Mouse (Mus musculus): Measurements from ENCODE around the gene Casp8ap2.

Gene Casp8ap2

DNA sequence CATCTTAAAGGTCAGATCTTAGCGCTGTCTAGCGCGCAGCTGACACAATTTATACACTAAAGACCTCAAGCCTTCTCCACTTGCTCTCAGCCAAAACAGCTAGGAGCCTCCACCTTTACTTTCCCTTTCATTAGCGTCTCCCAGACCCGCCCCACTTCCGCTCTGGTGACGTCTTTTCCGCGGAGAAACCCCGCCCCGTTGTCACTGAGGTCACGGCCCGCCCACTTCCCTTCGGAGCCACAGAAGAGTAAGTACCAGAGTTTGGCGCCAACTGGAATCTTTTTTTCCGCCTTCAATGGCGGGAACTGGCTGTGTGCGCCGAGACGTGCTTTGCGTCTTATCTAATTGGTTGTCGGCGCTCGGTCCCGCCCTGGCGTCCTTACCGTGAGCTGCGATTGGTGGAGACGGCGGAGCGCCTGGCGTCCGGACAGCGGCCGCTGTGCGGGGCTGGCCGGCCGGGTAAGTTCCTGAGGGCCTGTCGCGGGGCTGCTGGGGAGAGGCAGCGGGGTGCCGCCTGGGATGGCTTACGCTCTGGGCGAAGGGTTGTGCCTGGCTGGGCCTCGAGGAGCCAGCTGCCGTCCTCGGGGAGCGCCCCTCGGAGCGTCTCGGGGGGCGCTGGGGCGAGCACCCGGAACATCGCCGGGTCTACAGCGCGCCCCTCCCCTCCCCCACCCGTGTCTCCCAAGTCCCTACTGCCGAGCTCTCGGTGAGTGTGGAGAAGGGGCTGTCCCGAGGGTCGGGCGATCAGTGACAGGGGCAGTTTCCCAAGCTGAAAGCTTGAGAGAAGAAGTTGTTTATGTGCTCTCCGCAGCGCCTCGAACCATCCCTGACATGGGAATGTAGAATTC, at the start of gene Casp8ap2:
Gene Casp8ap2 (plus strand): TSS at position 418 of the 848 bp plus-strand sequence.
- peak; percentile 86 for DNase-seq (ENCODE audit: extremely low read depth, low read depth, low spot score)

DNA sequence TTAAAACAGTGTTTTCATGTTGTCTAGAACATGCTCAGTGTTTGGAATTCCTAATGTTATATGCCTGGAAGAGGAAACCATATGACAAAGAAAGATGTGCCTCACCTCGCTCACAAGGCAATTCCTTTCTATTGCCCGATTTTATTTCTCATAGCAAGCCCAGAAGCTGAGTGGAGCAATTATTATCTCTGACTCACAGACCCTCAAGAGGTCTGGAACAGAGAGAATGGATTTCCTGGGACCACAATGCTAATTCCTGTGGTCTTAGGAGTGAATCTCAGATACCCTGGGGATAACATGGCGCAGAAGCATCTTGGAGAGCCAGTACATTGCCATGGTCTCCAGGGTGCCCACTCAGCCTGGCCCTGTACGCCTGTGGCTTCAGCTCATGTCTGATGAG, 46.2 kb upstream of the Casp8ap2 start:
- DNase-seq (ENCODE audit: extremely low read depth, low read depth, low spot score): no peak

DNA sequence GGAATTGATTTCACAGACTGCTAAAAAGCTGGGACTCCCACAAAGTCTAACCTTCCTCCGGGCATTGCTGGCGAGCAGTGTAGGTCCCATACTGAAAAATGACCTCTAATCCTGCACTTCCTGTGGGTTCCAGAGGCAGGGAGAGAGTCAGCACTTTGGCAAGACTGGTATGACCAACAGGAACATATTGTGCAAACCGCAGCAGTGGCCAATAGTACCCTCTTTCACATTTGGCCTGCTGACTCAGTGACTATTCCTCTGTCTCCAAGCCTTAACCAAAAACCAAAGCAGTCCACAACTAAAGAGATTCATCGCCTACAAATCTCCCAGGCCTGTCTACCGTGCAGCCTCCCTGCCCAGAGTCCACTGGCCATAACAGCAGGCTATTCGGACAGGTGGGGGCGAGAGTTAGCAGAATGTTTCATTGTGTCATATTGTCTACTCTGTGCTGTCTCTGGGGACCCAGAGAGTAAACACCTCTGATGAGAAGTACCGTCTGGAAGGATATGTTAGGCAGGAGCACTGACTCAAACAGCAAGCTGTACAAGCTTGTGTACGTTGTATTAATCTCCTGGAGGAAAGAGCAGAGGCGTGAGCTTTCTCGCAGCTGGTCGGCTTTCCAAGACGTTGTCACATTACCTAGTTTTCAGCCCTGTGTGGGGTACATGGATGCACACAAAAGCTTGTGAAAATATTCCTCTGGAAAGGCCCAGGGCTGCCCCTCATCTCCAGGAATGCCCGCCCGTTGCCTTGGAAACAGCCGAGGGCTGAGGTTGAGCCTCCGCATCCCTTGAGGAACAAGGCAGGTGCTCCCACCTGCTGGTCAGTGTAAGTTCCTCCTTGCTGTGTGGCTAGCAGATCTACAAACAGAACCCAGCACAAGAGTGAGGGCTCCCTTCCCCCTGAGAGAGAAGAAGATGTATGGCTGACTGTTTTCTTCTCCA, 45.0 kb upstream of the Casp8ap2 start:
- no peak for DNase-seq (ENCODE audit: extremely low read depth, low read depth, low spot score)

DNA sequence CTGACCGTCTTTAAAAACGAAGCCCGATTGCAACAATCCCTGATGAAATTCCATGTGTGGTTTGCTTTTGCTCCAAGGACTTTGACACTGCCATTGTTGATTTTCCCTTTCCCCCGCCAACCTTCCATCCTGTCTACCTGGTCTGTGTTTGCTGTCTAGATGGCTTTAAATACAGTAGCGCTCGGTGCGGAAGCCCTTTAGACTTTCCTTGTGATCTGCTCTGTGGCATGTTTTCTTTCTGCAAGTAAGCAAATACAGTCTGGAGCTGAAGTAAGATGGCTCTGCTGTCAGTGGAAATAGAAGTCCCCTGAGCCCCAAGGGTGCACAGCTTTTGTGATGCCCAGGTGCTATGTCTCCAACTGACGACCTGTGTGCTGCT, 44.3 kb upstream of the Casp8ap2 start:
- no peak for DNase-seq (ENCODE audit: extremely low read depth, low read depth, low spot score)

DNA sequence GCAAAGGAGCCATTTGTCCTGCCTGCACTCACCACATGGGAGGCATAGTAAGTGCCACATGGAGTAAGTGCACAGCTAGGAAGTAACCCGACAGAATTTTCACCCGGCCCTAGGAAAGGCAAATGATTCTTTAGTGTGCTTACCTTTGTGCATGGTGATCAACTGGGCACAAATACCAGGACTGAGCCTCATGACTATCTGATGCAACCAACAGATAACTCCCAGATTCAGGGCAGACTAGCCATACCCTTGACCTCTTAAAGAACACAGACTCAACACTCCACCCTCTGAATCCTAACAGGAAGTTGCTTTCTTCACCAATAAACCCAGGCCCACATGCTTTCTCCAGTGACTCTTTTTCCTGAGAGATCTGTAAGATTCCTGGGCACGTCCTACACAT, 43.8 kb upstream of the Casp8ap2 start:
- DNase-seq (ENCODE audit: extremely low read depth, low read depth, low spot score): no peak

DNA sequence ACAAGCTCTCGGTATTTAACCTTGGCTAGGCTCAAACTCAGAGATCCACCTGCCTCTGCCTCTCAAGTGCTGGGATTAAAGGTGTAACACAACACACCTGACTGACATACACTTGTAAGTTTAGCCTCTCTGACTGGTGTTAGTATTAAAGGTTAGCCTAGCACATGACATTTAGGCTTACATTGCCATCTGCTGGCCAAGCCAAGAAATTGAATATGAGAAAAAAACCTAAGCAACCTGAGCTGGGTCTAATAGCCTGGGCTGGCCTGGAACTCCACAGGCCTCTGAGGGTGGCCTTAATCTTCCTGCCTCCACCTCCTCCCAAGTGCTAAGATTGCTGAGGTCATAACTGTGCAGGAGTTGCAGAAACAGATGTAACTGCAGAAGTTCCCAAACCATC, 43.1 kb upstream of the Casp8ap2 start:
- no peak for DNase-seq (ENCODE audit: extremely low read depth, low read depth, low spot score)

DNA sequence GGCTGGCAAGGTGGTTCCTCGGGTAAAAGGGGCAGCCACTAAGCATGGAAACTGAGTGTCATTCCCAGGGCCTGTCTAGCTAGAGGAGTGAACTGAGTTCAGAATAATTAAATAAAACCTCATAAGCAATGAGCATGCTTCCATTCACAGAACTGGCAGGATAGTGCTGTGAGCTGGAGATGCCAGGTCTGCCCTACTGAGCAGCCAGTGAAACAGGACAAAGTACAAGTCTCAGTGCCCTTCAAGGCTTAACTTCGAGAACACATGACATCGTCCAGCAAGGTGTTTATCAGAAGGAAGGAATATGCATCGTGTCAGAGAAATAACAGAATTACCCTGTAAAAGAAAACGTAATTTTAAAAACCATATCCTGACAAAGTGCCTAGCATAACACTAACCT, 41.7 kb upstream of the Casp8ap2 start:
- no peak for DNase-seq (ENCODE audit: extremely low read depth, low read depth, low spot score)

DNA sequence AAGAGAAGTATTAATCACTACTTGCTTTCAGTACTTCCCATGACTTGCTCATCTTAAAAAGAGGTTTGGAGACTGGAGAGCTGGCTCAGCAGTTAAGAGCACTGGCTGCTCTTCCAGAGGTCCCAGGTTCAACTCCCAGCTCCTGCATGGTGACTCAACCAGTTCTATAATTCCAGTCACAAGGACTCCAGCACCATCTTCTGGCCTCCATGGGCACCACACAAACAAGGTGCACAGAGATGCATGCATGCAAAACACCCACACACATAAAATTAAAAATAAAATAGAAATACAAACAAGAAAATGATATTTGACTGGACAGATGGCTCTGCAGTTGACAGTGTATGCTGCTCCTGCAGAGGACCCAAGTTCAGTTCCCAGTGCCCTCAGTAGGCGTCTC, 40.6 kb upstream of the Casp8ap2 start:
- DNase-seq (ENCODE audit: extremely low read depth, low read depth, low spot score): no peak

DNA sequence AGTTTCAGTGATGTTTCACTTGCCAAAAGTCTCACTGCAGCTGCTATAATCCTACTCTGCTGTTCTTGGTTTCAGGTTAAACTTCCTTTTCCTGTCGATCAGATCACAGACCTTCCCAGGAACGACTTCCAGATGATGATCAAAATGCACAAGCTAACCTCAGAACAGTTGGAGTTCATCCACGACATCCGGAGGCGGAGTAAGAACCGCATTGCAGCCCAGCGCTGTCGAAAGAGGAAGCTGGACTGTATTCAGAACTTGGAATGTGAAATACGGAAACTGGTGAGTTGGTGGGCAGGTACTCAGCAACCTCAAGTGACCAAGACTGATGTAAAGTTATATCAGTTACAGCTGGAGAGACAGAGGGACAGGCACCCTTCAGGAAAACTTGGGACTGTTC, 40.1 kb upstream of the Casp8ap2 start:
- DNase-seq (ENCODE audit: extremely low read depth, low read depth, low spot score): no peak

DNA sequence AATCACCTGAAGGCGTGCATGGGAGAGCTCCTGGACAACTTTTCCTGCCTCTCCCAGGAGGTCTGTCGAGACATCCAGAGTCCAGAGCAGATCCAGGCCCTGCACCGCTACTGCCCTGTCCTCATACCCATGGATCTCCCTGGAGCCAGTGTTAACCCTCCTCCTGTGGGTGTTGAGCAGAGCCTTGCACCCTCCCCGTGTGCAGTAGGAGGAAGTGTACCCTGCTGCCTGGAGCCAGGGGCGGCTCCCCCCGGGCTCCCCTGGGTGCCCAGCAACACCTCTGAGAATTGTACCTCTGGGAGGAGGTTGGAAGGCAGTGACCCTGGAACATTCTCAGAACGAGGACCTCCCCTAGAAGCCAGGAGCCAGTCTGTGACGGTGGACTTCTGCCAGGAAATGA, 35.4 kb upstream of the Casp8ap2 start:
- DNase-seq (ENCODE audit: extremely low read depth, low read depth, low spot score): no peak

DNA sequence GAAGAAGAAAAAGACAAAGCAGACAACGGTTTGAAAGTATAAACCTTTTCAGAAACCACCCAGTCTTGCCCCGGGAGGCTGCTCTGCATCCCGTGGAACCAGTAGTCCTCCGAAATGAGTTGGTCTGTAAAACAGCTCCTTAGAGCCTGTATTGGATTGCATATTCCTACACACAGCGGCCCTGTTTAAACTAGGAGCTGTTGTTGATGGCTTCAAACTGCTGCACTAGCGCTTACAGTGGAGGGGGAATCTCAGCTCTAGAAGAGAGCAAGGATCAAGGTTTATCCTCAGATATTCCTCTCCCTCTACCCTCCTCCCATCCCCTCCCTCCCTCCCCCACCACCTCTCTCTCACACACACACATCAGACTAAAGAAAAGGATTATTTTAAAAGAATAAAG, 31.1 kb upstream of the Casp8ap2 start:
- DNase-seq (ENCODE audit: extremely low read depth, low read depth, low spot score): no peak

DNA sequence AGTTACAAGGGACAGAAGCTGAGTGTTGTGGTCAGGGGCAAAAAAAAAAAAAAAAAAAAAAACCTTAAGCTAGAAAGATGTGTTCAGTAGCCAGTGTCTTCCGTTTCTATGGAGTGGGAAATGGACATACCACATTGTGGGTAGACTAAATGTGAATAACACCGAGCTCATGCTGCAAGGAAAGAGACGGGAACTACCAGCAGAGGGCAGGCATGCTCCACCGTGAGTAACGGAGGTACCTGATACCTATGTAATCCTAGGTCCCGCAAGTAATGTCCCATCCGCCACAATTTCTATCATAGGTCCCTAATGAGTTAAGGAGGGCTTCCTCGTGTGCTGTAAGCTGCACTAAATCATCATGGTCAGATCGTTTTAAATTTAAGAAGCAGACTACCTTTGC, 28.7 kb upstream of the Casp8ap2 start:
- no peak for DNase-seq (ENCODE audit: extremely low read depth, low read depth, low spot score)

DNA sequence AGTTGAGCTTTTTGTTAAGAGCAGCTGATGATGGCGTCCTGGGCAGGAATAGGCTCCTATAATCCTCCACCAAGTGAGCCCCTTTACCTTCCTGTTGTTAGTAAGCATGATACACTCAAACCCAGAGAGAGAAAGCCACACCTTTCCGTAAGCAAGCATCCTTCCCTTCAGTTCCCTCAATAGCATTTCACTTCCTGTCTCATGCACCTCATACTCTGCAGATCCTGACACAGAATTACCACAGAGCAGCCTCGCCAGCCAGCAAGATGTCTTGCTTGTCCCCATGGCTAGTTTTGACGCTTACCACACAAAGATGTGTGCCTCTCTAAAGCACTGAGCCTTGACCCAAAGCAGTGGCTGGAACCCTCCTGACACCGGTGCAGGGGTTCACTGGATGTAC, 27.7 kb upstream of the Casp8ap2 start:
- no peak for DNase-seq (ENCODE audit: extremely low read depth, low read depth, low spot score)

DNA sequence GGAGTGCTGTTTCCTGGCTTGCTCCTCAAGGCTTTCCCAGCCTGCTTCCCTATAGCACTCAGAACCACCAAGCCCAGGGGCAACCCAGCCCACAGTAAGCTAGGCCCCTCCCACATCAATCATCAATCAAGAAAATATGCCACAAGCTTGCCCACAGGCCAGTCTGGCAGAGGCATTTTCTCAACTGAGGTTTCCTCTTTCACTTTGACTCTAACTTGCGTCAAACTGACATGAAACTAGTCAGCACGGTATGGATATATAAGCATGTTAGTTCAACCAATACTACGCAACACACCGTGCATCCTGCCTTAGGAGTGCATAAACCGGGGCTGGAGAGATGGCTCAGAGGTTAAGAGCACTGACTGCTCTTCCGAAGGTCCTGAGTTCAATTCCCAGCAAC, 27.0 kb upstream of the Casp8ap2 start:
- DNase-seq (ENCODE audit: extremely low read depth, low read depth, low spot score): no peak

DNA sequence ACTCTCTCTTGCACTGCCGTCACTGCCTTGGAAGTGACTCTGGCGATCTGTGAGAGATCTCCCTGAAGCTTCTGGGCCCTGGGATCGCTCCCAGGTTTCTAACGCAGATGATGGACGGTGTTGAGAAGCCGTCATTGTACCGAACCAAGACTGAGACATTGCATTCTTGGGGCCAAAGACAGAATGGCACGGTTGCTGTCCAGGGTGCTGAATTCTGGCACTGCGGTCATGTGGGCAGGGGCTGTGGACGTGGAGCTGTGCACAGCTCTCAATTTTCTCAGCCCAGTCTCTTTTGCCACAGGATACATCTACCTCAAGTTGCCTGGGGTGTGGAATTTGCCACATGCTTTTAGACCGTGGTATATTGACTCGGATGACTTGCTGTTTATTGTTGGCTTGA, 14.1 kb upstream of the Casp8ap2 start:
- DNase-seq (ENCODE audit: extremely low read depth, low read depth, low spot score): no peak

DNA sequence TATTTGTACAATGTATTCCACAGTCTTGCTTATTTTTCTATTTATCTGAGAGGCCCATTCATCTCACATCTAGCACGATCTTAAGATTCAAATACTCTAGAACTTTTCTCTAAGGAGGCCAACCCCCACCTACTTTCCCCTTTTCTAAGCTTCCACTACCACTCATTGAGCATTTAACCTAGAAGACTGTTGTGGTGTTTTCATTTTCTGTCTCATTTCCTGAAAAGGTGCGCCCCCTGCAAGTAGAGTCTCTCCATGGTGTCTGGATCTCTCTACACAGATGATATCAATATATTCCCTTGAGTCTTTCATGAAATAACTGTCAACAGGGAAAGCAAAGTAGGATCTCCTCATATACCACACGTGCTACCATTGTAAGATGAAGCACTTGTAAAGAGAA, 12.6 kb upstream of the Casp8ap2 start, which contains the start of gene Gja10:
Gene Gja10 (minus strand): TSS at position 101 of the 400 bp plus-strand sequence.
- no peak for DNase-seq (ENCODE audit: extremely low read depth, low read depth, low spot score)

DNA sequence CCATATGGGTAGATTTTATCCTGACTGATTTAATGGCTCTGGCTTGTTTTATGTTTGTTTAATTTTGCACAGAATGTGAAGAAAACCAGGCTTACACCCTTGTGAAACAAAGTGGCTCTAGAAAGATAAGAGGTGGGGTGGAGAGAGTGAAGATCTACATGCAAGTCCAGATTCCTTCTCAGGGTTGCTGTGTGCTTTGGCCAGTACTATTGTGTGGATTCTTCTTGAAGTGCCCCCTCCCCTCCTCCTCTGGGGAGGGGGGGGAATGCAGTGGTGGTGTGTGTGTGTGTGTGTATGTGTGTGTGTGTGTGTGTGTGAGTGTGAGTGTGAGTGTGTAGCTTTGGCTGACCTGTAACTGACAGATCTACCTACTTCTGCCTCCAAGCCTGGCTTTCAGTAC, 6.4 kb downstream of the Casp8ap2 start:
- no peak for DNase-seq (ENCODE audit: extremely low read depth, low read depth, low spot score)

DNA sequence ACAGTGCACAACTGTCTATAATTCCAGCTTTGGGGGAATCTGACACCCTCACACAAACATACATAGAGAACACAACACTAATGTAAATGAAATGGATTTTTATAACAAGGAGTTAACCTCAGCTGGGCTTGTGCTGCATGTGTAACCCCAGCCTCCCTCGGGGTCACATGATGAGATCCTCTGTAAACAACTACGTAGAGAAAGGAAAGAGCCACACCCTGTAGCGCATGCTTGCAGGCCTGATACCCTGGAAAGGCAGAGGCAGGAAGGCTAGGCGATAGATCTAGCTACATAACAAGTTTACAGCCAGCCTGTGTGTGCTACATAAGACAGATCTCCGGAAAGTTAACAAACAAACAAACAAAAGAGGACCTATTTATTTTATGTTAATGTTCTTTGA, 36.4 kb downstream of the Casp8ap2 start:
- no peak for DNase-seq (ENCODE audit: extremely low read depth, low read depth, low spot score)

DNA sequence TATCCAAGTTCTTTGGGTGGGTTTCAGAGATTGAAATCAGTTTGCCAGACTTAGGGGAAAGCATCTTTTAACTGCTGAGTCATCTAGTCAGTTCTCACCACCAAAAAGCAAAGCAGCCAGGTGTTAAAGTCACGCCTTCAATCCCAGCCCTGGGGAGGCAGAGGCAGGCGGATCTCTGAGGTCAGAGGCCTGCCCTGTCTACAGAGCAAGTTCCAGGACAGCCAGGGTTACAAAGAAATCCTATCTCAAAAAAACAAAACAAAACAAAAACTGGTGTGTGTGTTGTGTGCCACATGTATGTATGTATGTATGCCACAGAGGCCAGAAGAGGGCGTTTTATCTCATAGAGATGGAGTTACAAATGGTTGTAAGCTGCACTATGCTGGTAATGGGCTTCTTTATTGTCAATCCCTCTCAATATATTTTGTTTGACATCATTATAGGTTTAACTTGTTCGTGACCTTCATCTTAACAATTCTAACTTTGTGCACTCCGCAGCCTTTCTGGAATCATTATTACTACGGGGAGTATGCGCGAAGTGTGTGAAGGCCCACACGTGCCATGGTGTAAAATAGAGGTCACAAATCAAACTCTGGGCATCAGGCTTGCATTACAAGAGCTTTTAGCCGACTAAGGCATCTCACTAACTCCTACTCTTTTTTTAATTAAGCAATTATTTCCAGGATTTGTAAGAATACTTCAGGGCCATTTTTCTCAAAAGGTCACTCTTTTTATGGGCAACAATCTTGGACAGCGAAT, 41.1 kb downstream of the Casp8ap2 start:
- no peak for DNase-seq (ENCODE audit: extremely low read depth, low read depth, low spot score)

DNA sequence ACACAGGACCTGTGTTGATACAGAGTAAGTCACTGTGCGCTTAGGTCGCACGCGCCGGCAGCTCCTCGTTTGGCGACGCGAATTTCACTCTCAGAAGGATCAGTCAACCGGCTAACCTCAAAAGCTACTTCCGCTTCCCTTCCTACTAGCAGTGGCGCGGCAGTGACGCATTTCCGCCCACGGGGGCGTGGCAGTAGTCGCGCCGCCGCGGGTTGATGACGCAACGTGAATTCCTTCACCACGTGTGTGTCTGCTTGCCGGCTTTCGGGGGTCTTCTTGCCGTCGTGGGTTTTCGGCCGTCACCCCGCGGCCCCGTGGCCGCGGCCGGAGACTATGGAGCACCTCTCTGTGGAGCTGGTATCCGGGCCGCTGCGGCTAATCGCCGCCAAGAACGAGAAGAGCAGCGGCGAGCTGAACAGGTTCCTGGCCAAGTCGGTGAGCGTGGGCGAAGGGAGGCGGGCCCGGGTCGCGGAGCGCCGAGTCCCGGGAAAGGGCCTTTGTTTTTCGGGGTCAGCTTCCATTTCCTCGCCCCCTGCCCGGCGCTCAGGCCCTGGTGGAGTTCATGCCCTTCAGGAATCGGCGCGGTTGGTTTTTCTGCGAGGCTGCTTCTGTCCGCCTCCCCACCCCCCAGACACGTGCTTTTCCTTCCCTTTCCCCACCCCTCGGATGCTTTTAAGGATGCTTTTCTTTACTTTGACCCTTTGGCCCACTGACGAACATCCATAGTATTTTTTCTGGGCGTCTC, 41.8 kb downstream of the Casp8ap2 start, which contains the start of gene Mdn1:
Gene Mdn1 (plus strand): TSS at position 202 of the 745 bp plus-strand sequence.
- DNase-seq (ENCODE audit: extremely low read depth, low read depth, low spot score): peak; percentile 19
